Mouse (Mus musculus): Measurements from ENCODE around the gene Tmem262.

The Tmem262 gene

DNA sequence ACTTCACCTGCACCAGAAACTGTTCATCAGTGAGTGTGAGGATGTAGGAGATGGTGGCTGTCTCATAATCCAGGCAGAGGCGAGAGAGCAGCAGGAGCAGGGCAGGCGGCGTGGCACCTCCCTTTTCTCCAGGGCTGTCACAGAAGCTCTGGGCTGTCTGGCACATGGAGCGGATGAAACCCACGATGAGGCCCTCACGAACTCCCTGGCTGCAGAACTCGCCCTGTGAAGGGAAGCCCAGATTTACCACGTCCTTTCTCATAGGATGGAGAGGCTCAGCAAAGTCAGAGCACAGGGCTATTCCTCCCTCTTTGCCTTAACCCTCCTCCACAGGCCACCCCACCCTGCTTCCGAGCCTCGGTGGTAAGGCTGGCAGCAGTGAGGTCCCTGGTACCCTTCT lies 10.0 kb upstream of the Tmem262 start:
- no peak for DNase-seq (ENCODE audit: low read depth, low spot score)
- Histone ChIP-seq H3K36me3 (ENCODE audit: control insufficient read depth, insufficient read depth, low read length, poor library complexity, severe bottlenecking) (no peaks in the 10 kb centered on the region; the same call in 1 of the 2 replicates), H3K27me3 (ENCODE audit: control insufficient read depth, insufficient read depth, low read length, poor library complexity, severe bottlenecking) (no peaks in the 10 kb centered on the region)

DNA sequence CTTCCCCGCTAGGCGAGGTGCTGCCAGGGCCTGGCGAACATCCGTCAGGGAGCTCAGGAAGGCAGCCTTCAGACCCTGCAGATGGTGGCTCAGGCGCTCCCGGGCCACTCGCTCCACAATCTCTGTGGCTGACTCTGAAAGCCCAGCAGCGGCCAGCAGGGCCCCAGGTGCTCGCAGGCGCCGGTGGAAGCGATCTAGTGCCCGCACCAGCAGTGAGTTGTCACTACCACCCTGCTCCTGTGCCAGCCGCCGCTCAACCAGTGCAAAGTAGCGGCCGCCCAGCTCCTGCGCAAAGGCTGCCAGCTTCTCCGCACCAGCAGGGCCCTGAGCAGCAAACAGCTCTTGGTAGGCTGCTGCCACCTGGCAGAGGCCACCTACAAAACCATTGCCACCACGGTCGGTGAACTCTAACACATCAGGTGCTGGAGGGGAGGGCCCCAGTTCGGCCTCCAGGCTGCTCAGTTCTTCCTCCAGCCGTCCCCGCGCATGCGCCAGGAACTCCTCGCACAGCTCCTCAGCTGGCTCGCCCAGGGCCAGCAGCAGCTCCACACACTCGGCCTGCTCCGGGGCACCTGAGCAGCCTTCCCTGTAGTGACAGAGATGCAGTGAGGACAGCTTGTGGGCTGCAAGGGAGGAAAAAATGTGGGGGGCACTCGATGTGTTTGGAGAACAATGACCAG lies 9.1 kb upstream of the Tmem262 start:
- DNase-seq (ENCODE audit: low read depth, low spot score): peak; percentile 65

DNA sequence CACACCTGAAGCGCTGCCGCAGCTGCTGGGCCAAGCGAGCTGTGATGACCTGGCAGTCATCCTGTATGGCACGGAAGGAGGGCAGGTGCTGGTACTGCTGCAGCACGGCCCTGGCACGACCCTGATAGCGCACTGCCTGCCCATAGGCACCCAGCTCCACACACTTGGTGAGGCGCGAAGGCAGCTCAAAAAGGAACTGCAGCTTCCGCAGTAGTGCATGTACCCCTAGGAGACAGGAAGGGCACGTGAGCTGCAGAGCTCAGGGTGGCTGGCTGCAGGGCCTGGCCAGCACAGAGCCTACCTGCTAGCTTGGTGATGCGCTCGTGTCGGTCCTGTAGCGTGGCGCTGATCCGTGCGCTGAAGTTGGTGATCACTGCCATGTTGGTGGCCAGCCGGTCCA lies 8.6 kb upstream of the Tmem262 start:
- Histone ChIP-seq H3K36me3 (ENCODE audit: control insufficient read depth, insufficient read depth, low read length, poor library complexity, severe bottlenecking) (no peaks in the 10 kb centered on the region; the same call in 1 of the 2 replicates), H3K27me3 (ENCODE audit: control insufficient read depth, insufficient read depth, low read length, poor library complexity, severe bottlenecking) (no peaks in the 10 kb centered on the region)
- DNase-seq (ENCODE audit: low read depth, low spot score): peak; percentile 43

More for the DNA sequence above, 9.1 kb upstream of the Tmem262 start:
- Histone ChIP-seq H3K27me3 (ENCODE audit: control insufficient read depth, insufficient read depth, low read length, poor library complexity, severe bottlenecking) (no peaks in the 10 kb centered on the region), H3K36me3 (ENCODE audit: control insufficient read depth, insufficient read depth, low read length, poor library complexity, severe bottlenecking) (no peaks in the 10 kb centered on the region; the same call in 1 of the 2 replicates)

DNA sequence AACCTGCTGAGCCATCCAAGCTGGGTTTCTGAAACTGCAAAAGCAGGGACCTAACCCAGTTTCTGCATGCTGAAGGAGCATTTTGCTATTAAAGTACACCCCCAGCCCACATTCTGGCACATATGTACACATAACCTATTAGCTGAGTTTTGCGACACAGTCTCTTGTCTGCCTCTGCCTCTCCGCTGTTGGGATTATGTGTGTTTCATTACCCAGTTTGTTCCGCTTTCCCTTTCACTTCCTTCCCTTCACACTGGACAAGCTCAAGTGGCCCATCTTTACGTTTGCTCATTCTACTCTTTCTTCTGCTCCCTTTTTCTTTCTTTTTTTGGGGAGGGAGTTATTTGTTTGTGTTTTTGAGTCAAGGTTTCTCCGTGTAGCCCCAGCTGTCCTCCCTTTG lies 5.9 kb upstream of the Tmem262 start:
- no peaks in the 10 kb centered on the region; the same call in 1 of the 2 replicates for H3K36me3 ChIP-seq (ENCODE audit: control insufficient read depth, insufficient read depth, low read length, poor library complexity, severe bottlenecking)
- DNase-seq (ENCODE audit: low read depth, low spot score): no peak
- H3K27me3 ChIP-seq (ENCODE audit: control insufficient read depth, insufficient read depth, low read length, poor library complexity, severe bottlenecking): no peaks in the 10 kb centered on the region

DNA sequence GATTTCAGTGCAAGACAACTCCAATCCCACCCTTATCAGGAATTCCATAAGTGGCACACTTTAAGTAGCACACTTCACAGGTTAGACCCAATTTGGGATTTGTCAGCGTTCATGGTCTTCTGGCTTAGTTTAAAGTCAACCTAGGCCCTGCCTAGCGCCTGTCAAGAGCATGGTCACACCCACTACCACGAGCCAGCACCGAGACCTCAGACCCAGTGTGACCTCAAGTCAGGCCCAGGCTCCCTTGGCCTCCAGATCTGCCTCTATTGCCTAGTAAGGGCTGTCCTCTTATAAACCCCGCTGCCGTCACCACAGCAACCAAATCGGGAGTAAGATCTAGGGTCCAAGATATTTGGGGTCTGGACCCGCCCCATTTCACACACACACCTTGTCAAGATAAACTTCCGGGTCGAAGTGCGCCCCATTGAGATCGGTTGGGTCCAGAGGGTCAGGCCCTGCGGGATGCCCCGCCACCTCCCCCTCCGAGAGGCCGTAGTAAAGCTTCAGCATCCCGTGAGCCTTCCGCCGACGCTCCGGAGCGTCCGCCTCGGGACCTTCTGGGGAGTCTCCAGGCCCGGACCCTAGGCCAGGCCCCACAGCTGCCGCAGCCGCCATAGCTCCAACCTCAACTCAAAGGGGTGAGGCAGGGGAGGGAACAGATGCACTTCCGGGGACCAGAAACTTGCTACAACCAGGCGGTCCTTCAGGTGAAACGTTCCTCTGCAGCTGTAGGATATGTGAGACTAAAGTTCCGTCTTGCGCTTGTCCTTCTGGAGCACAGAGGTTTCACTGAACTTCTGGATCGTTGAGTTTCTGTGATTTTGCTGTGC lies 3.1 kb upstream of the Tmem262 start, which contains the start of gene Vps51:
Gene Vps51 (minus strand): TSS at position 668 of the 830 bp plus-strand sequence.
- peaks cover 2% of the 10 kb centered on the region; the same call in 1 of the 2 replicates for H3K36me3 ChIP-seq (ENCODE audit: control insufficient read depth, insufficient read depth, low read length, poor library complexity, severe bottlenecking)

DNA sequence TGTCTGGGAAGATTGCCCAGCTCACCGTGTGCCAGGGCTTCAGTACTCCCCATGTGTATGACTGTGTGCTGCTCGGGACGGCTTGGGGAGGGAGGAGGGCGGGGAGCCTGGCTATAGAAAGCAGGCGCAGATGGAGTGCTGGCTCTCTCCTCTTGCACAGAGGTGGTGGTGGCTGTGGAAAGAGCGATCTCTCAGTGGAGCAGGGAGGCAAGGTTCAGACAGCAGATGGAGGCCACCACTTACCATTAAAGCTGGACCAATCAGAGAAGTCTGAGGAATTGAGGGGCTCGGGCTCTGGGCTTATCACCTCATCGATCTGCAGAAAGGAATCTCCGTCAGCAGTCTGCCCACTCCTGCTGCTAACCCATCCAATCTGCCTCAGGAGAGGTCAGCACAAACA lies 2.3 kb downstream of the Tmem262 start, which contains the start of gene Gm28374:
Gene Gm28374 (minus strand): TSS at position 101 of the 400 bp plus-strand sequence.
- DNase-seq (ENCODE audit: low read depth, low spot score): no peak
- peaks cover 2% of the 10 kb centered on the region; the same call in 1 of the 2 replicates for H3K36me3 ChIP-seq (ENCODE audit: control insufficient read depth, insufficient read depth, low read length, poor library complexity, severe bottlenecking)
- no peaks in the 10 kb centered on the region for H3K27me3 ChIP-seq (ENCODE audit: control insufficient read depth, insufficient read depth, low read length, poor library complexity, severe bottlenecking)

More for the DNA sequence above, 3.1 kb upstream of the Tmem262 start, which contains the start of gene Vps51:
- peak; percentile 93 for DNase-seq (ENCODE audit: low read depth, low spot score)
- H3K27me3 ChIP-seq (ENCODE audit: control insufficient read depth, insufficient read depth, low read length, poor library complexity, severe bottlenecking): no peaks in the 10 kb centered on the region

DNA sequence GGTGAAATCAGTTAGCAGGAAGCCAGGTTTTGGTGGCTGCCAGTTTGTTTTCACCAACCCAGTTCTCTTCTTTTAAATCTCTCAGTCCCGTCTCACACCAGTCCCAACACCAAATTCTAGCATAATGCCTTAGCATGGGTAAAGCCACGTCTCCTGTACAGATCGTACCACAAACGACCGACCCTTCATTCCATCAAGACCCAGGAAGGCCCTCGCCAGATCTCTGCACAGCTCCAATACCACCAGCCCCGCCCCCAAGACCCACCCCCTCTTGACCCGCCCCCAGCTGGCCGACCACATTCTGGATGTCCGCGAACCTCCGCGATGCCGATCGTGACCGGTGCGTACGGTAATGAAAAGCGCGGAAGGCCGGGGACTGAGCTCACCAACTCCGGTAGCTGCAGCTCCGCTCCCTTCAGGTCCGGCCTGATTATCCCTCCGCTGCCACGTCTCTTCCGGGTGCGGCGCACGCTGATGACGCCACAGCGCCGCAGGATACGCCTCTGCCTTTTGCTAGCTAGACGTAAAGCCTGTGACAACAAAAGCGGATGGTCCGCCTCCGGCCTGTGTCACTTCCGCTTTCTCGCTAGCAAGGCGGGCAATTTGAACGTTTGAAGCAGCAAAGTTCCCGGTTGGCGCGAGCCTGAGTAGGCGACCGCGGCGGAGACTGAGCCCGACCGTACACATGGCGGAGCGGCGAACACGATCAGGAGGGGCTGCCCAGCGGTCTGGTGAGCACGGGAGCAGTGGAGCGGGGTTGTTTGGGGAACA lies 4.8 kb downstream of the Tmem262 start, which contains the start of the genes Zfpl1 and Cdca5:
Gene Zfpl1 (minus strand): TSS at position 479 of the 771 bp plus-strand sequence.
Gene Cdca5 (plus strand): TSS at position 506 of the 771 bp plus-strand sequence.
- Histone ChIP-seq H3K27me3 (ENCODE audit: control insufficient read depth, insufficient read depth, low read length, poor library complexity, severe bottlenecking) (no peaks in the 10 kb centered on the region), H3K36me3 (ENCODE audit: control insufficient read depth, insufficient read depth, low read length, poor library complexity, severe bottlenecking) (peaks cover 2% of the 10 kb centered on the region; the same call in 1 of the 2 replicates)
- peak; percentile 99 for DNase-seq (ENCODE audit: low read depth, low spot score)

DNA sequence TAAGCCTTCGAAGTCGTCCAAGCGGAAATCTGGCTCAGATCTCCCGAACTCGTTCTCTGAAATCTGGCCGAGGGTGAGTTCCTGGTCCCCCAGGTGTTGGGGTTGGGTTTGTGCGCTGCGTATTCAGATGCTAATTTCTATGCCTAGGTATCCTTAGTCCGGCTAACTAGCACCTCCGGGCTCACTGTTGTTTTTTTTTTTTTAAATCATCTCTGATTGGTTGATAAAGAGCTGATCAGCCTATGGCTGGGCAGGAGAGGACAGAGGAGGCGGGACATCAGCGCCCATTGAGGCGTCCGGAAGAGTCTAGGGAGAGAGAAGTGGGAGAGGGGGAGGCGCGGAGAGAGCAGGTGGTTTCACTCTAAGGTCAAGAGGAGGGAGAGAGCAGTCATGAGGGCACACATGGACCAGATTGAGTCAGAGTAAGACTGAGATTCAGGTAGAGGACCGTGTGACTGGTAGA lies 5.6 kb downstream of the Tmem262 start:
- H3K27me3 ChIP-seq (ENCODE audit: control insufficient read depth, insufficient read depth, low read length, poor library complexity, severe bottlenecking): no peaks in the 10 kb centered on the region
- peak; percentile 81 for DNase-seq (ENCODE audit: low read depth, low spot score)
- peaks cover 2% of the 10 kb centered on the region; the same call in 1 of the 2 replicates for H3K36me3 ChIP-seq (ENCODE audit: control insufficient read depth, insufficient read depth, low read length, poor library complexity, severe bottlenecking)

DNA sequence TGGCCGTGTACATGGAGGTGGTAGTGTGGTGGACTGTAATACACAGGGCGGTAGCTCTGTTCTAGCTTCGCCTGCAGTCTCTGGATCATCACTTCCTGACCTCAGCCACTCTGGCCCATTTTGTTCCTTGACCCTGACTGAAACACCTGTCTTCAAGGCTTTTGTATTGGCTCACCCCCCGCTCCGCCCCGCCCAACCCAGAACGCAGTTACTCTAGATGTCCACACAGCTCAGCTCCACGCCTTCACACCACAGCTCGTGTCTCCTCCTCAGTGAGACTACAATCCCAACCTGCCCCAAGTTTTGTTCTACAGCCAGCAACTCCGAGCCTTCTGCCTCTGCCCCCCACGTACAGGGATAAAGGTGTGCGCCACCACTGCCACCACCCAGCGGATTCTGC lies 9.0 kb downstream of the Tmem262 start:
- no peaks in the 10 kb centered on the region for H3K36me3 ChIP-seq (ENCODE audit: control insufficient read depth, insufficient read depth, low read length, poor library complexity, severe bottlenecking)
- H3K27me3 ChIP-seq (ENCODE audit: control insufficient read depth, insufficient read depth, low read length, poor library complexity, severe bottlenecking): no peaks in the 10 kb centered on the region
- no peak for DNase-seq (ENCODE audit: low read depth, low spot score)

DNA sequence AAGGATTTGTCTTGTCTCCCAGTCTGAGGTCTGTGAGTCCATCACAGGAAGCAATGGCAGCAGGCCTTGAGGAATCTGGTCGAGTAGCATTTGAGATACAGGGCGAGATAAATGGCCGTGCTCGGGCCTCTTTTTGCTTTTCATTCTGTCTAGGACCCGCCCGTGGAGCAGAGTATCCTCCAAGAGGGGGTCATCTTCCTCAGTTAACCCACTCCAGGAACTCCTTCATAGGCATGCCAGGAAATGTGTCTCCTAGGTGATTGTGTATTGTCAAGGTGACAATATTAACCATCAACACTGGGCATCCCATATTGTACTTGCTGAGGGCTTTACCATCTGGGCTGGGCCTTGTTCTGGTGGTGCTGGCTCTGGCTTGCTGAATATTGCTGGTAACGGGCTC lies 14.3 kb downstream of the Tmem262 start, which contains the start of gene AC131692.1:
Gene AC131692.1 (plus strand): TSS at position 301 of the 400 bp plus-strand sequence.
- Histone ChIP-seq H3K36me3 (ENCODE audit: control insufficient read depth, insufficient read depth, low read length, poor library complexity, severe bottlenecking) (no peaks in the 10 kb centered on the region), H3K27me3 (ENCODE audit: control insufficient read depth, insufficient read depth, low read length, poor library complexity, severe bottlenecking) (no peaks in the 10 kb centered on the region)
- no peak for DNase-seq (ENCODE audit: low read depth, low spot score)

DNA sequence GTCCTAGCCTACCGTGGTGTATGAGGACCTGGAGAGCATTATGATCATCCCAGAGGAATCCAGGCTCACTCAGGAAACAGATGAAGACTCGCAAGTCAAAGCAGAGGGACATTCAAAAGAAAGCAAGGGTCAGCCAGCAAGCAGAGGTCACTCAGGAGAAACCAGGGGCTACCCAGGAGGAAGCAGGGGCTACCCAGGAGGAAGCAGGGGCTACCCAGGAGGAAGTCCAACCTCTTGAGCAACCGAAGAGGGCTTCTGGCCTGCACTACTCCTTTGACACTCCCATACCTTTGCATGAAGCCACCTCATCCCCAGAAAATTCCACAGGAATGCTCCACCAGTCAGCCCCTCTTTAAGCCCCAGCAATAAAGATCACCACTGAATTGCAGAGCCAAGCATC lies 18.0 kb downstream of the Tmem262 start:
- H3K27me3 ChIP-seq (ENCODE audit: control insufficient read depth, insufficient read depth, low read length, poor library complexity, severe bottlenecking): no peaks in the 10 kb centered on the region
- no peaks in the 10 kb centered on the region for H3K36me3 ChIP-seq (ENCODE audit: control insufficient read depth, insufficient read depth, low read length, poor library complexity, severe bottlenecking)
- DNase-seq (ENCODE audit: low read depth, low spot score): no peak

DNA sequence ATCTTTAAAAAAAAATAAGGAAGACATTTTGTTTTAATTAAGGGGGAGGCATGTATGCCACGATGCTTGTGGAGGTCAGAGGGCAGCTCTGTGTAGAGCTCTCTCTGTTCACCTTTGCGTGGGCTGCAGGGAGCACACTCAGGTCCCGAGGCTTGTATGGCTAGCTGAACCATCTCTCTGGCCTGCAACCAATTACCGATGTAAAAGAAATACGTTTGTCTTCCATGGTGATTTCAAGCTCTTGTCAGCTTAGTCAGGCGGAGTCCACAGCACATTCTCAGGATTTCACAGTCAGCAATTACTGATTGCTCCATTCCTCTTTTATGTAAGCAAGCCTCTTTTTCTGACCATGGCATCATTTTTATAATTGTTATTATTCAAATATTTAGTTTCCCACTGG lies 21.4 kb downstream of the Tmem262 start:
- no peak for DNase-seq (ENCODE audit: low read depth, low spot score)

DNA sequence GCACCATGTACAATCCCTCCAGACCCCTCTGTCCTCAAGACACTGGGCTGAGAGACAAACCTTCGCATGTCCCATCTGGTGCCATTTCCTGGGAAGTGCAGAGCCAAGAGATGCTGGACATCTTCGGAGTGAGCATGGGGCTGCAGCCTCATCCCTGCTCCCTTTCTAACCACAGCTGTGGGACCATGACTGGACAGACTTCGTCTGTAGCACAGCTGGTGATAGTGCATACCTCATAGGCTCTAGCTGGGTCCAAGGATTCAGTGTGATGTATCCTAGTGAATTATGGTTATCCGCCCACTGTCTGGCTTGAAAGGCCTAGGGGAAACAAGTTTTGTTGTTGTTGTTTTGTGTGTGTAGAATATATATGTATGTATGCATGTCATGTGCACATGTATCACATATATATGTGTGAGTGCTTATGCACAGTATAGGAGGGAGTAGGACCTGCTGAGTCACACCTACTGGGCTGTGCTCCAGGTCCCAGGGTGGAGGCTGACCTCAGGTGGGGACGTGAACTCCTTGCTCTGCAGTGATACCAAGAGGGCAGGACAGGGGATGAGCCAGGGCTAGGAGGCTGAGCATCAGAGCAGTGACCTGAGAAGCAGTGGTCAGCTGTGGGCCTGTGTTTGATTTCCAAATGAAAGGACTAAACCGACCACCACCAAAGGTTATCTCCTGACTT lies 22.5 kb downstream of the Tmem262 start:
- Histone ChIP-seq H3K27me3 (ENCODE audit: control insufficient read depth, insufficient read depth, low read length, poor library complexity, severe bottlenecking) (no peaks in the 10 kb centered on the region), H3K36me3 (ENCODE audit: control insufficient read depth, insufficient read depth, low read length, poor library complexity, severe bottlenecking) (no peaks in the 10 kb centered on the region)
- no peak for DNase-seq (ENCODE audit: low read depth, low spot score)

More for the DNA sequence above, 21.4 kb downstream of the Tmem262 start:
- Histone ChIP-seq H3K36me3 (ENCODE audit: control insufficient read depth, insufficient read depth, low read length, poor library complexity, severe bottlenecking) (no peaks in the 10 kb centered on the region), H3K27me3 (ENCODE audit: control insufficient read depth, insufficient read depth, low read length, poor library complexity, severe bottlenecking) (no peaks in the 10 kb centered on the region)

DNA sequence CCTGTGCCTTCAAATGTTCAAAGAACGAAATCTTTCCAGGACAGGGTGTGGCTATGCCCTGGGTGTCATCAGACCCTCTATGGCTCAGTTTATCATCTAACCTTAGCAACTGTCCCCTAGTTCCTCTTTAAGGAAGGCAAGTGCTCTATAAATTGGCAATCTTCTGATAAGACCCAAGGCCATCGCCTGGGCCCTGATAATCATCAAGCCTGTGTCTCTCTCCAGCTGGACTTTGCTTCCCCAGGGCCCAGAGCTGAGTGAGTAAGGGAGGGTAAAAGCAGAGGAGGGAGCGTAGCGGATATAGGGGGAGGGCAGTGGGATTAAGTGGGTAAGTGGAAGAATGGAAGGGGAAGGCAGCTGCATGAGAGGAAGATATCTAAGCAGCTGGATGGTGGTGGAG lies 24.6 kb downstream of the Tmem262 start:
- H3K36me3 ChIP-seq (ENCODE audit: control insufficient read depth, insufficient read depth, low read length, poor library complexity, severe bottlenecking): no peaks in the 10 kb centered on the region
- H3K27me3 ChIP-seq (ENCODE audit: control insufficient read depth, insufficient read depth, low read length, poor library complexity, severe bottlenecking): no peaks in the 10 kb centered on the region
- DNase-seq (ENCODE audit: low read depth, low spot score): no peak

All from splenic B cell, adult 2 months (primary cell).